11 mouse cellular contexts compared by ENCODE assay signal in genomic region chr10:122797955-122798354, GRCm38 (mm10).
DNase-seq lines count a peak whose midpoint lies in the region; ATAC-seq and TF ChIP-seq lines count a peak whose summit lies in the region.
"Had no signal": no experiment of that assay in that cellular context is flagged by ENCODE, and none has a peak within 500 bp of the region (broad histone marks: within the 10 kb centered on the region; RNA-seq: fewer than 3 reads in every experiment).

No protein-coding gene starts in this region.

- 83% methylated on average over 6 of the region's 6 CpGs for WGBS in intestine, postnatal 0 days
- 81% methylated on average over 6 of the region's 6 CpGs for WGBS in intestine, embryonic 15.5 days
- 91% methylated on average over 6 of the region's 6 CpGs for WGBS in spleen, adult 2 months
- 83% methylated on average over 6 of the region's 6 CpGs for WGBS in forebrain, embryonic 12.5 days

- H3K4me3 ChIP-seq in intestine, postnatal 0 days (ENCODE audit: low read depth, low read length) = no peak overlapping the region
- H3K4me3 ChIP-seq in intestine, embryonic 15.5 days (replicated peaks) = no peak overlapping the region
- H3K4me3 ChIP-seq in spleen, adult 2 months (ENCODE audit: extremely low read depth, insufficient read depth, insufficient read length) = no peak overlapping the region
- no peak overlapping the region for H3K4me3 ChIP-seq in forebrain, embryonic 12.5 days (replicated peaks)
- H3K4me3 ChIP-seq: forebrain, embryonic 15.5 days had no signal

- peak; percentile 68 for TF ChIP-seq CTCF in intestine, postnatal 0 days (IDR thresholded peaks at IDR 0.05; ENCODE audit: low read depth)
- peak; percentile 9; the same call in 1 of the 2 replicates for TF ChIP-seq CTCF in spleen, adult 2 months (IDR thresholded peaks at IDR 0.05; ENCODE audit: extremely low read depth, insufficient read depth, insufficient read length, insufficient replicate concordance)

- TF ChIP-seq POLR2A in spleen, adult 2 months (IDR thresholded peaks at IDR 0.05; ENCODE audit: low read depth, low read length) = no peak

- H3K27me3 ChIP-seq in intestine, postnatal 0 days (replicated peaks; ENCODE audit: control insufficient read depth, insufficient read depth, low read length) = no peaks in the 10 kb centered on the region
- no peaks in the 10 kb centered on the region for H3K27me3 ChIP-seq in intestine, embryonic 15.5 days (replicated peaks)
- no peaks in the 10 kb centered on the region for H3K27me3 ChIP-seq in spleen, adult 2 months (ENCODE audit: control insufficient read depth, insufficient read depth, low read length)
- H3K27me3 ChIP-seq in forebrain, embryonic 12.5 days = peaks cover 5% of the 10 kb centered on the region; the same call in 1 of the 2 replicates
- H3K27me3 ChIP-seq: forebrain, embryonic 15.5 days had no signal

- no peak overlapping the region for H3K4me2 ChIP-seq in intestine, postnatal 0 days (replicated peaks; ENCODE audit: low read depth)
- no peak overlapping the region for H3K4me2 ChIP-seq in intestine, embryonic 15.5 days (replicated peaks)
- H3K4me2 ChIP-seq in forebrain, embryonic 12.5 days = no peak overlapping the region
- H3K4me2 ChIP-seq: forebrain, embryonic 15.5 days had no signal

- DNase-seq in spleen, adult 2 months (ENCODE audit: low read depth in 1 of 2, low spot score in 2 of 2) = no peak
- no peak for DNase-seq in spleen, adult 18-20 months
- DNase-seq in R1 (ENCODE audit: low read depth, low spot score) = peak; percentile 59
- DNase-seq in thymus, postnatal 14 days = peak; percentile 48
- DNase-seq in urinary bladder, adult 2 months (ENCODE audit: low spot score) = no peak
- DNase-seq: heart, adult 18-20 months; left cerebral cortex, postnatal 4 days had no signal

- H3K36me3 ChIP-seq in intestine, postnatal 0 days (ENCODE audit: control insufficient read depth, insufficient read depth) = no peaks in the 10 kb centered on the region; the same call in 1 of the 2 replicates
- no peaks in the 10 kb centered on the region for H3K36me3 ChIP-seq in intestine, embryonic 15.5 days
- no peaks in the 10 kb centered on the region for H3K36me3 ChIP-seq in spleen, adult 2 months (ENCODE audit: control insufficient read depth, insufficient read depth, low read length)
- H3K36me3 ChIP-seq in forebrain, embryonic 12.5 days (replicated peaks) = no peaks in the 10 kb centered on the region
- H3K36me3 ChIP-seq: forebrain, embryonic 15.5 days had no signal

- no peaks in the 10 kb centered on the region for H3K9me3 ChIP-seq in intestine, postnatal 0 days (ENCODE audit: control insufficient read depth)
- no peaks in the 10 kb centered on the region for H3K9me3 ChIP-seq in intestine, embryonic 15.5 days
- no peaks in the 10 kb centered on the region for H3K9me3 ChIP-seq in forebrain, embryonic 12.5 days
- H3K9me3 ChIP-seq: forebrain, embryonic 15.5 days had no signal

- ATAC-seq in intestine, postnatal 0 days = no peak
- no peak for ATAC-seq in intestine, embryonic 15.5 days
- no peak for ATAC-seq in forebrain, embryonic 12.5 days (ENCODE audit: low FRiP score)
- ATAC-seq: forebrain, embryonic 15.5 days had no signal

- H3K27ac ChIP-seq in intestine, postnatal 0 days (ENCODE audit: low read depth, low read length) = no peak overlapping the region
- H3K27ac ChIP-seq in intestine, embryonic 15.5 days = no peak overlapping the region
- no peak overlapping the region for H3K27ac ChIP-seq in spleen, adult 2 months (ENCODE audit: insufficient read depth, low read length)
- no peak overlapping the region for H3K27ac ChIP-seq in forebrain, embryonic 12.5 days
- H3K27ac ChIP-seq: forebrain, embryonic 15.5 days had no signal

- no peaks in the 10 kb centered on the region for H3K4me1 ChIP-seq in intestine, postnatal 0 days (replicated peaks; ENCODE audit: control insufficient read depth, insufficient read depth, low read length)
- peaks cover 12% of the 10 kb centered on the region for H3K4me1 ChIP-seq in intestine, embryonic 15.5 days (replicated peaks)
- H3K4me1 ChIP-seq in spleen, adult 2 months (ENCODE audit: control insufficient read depth, insufficient read depth, insufficient read length) = peaks cover 11% of the 10 kb centered on the region
- peaks cover 4% of the 10 kb centered on the region; the same call in 1 of the 2 replicates for H3K4me1 ChIP-seq in forebrain, embryonic 12.5 days

- H3K9ac ChIP-seq in intestine, postnatal 0 days (ENCODE audit: low read depth, low read length) = no peak overlapping the region
- H3K9ac ChIP-seq in intestine, embryonic 15.5 days = no peak overlapping the region
- H3K9ac ChIP-seq in forebrain, embryonic 12.5 days = no peak overlapping the region
- H3K9ac ChIP-seq: forebrain, embryonic 15.5 days had no signal

Comparison
In these comparisons a context has a peak if more than half of its experiments do, and no peak if none do; other contexts are left out.
1. DNase-seq: peak in R1 (single experiment) and thymus, postnatal 14 days (single experiment); none in spleen, adult 2 months (0 of 2), spleen, adult 18-20 months (0 of 2) and urinary bladder, adult 2 months (single experiment).